ENCODE assay signal across 22 mouse cellular contexts in genomic region chr12:4555451-4555850, GRCm38 (mm10). TPM values are rescaled to one million over a fixed set of nuclear protein-coding genes. Genes with fewer than 3 reads are reported as not detected.
"Had no signal": no experiment of that assay in that cellular context is flagged by ENCODE, and none has a peak within 500 bp of the region (broad histone marks: within the 10 kb centered on the region; RNA-seq: fewer than 3 reads in every experiment).

No protein-coding gene starts in this region.

- H3K9me3 ChIP-seq: midbrain, embryonic 10.5 days; midbrain, embryonic 12.5 days; neural tube, embryonic 13.5 days; neural tube, embryonic 15.5 days had no signal

- H3K27ac ChIP-seq: macrophage; midbrain, embryonic 10.5 days; midbrain, embryonic 12.5 days; neural tube, embryonic 13.5 days; neural tube, embryonic 15.5 days had no signal

- H3K27me3 ChIP-seq: midbrain, embryonic 12.5 days; neural tube, embryonic 13.5 days; neural tube, embryonic 15.5 days had no signal

- DNase-seq: lung, adult 18-20 months; lung, embryonic 14.5 days; lung, postnatal 10 days; lung, postnatal 36 days; midbrain, embryonic 14.5 days; retina, postnatal 1 day; right cerebral cortex, adult 18-20 months; right cerebral cortex, postnatal 25 days; right cerebral cortex, postnatal 4 days; spleen, adult 18-20 months; thymus, adult 18-20 months; thymus, postnatal 14 days; thymus, postnatal 36 days had no signal

- H3K36me3 ChIP-seq: midbrain, embryonic 10.5 days; midbrain, embryonic 12.5 days; neural tube, embryonic 13.5 days; neural tube, embryonic 15.5 days had no signal

- H3K4me1 ChIP-seq: midbrain, embryonic 10.5 days; midbrain, embryonic 12.5 days; neural tube, embryonic 13.5 days; neural tube, embryonic 15.5 days had no signal

- ATAC-seq: midbrain, embryonic 16.5 days had no signal

- H3K4me3 ChIP-seq: midbrain, embryonic 10.5 days; midbrain, embryonic 12.5 days; myocyte; neural tube, embryonic 13.5 days; neural tube, embryonic 15.5 days had no signal

RNA-seq across cellular contexts. Expression of gene Gm3625, which starts 37.3 kb away (rescaled TPM):
- total RNA-seq: megakaryocyte, adult 5-6 weeks; megakaryocyte-erythroid progenitor cell, adult 5-6 weeks had no signal
